Mouse (Mus musculus): ENCODE data around the gene Lpxn.

The Lpxn gene

GRCm38 (mm10) chr19:12795511-12796327 lies at the start of gene Lpxn, which contains the start of gene Zfp91:
Gene Lpxn (plus strand): TSS chr19:12796193.
Gene Zfp91 (minus strand): TSS chr19:12796126.
- peak; percentile 100 for DNase-seq (ENCODE audit: low read depth, low spot score)

GRCm38 (mm10) chr19:12756286-12756685 lies 39.7 kb upstream of the Lpxn start:
- no peak for DNase-seq (ENCODE audit: low read depth, low spot score)

GRCm38 (mm10) chr19:12758936-12759478 lies 37.0 kb upstream of the Lpxn start:
- no peak for DNase-seq (ENCODE audit: low read depth, low spot score)

GRCm38 (mm10) chr19:12759656-12760055 lies 36.3 kb upstream of the Lpxn start:
- peak; percentile 81 for DNase-seq (ENCODE audit: low read depth, low spot score)

GRCm38 (mm10) chr19:12762212-12763130 lies 33.5 kb upstream of the Lpxn start:
- no peak for DNase-seq (ENCODE audit: low read depth, low spot score)

GRCm38 (mm10) chr19:12765308-12765707 lies 30.7 kb upstream of the Lpxn start, which contains the start of gene Cntf:
Gene Cntf (minus strand): TSS chr19:12765632.
- no peak for DNase-seq (ENCODE audit: low read depth, low spot score)

- DNase-seq (ENCODE audit: low read depth, low spot score): peak; percentile 35
Observed at GRCm38 (mm10) chr19:12770888-12771287, 25.1 kb upstream of the Lpxn start.

- DNase-seq (ENCODE audit: low read depth, low spot score): no peak
Observed at GRCm38 (mm10) chr19:12780437-12780836, 15.6 kb upstream of the Lpxn start.

- peak; percentile 64 for DNase-seq (ENCODE audit: low read depth, low spot score)
Observed at GRCm38 (mm10) chr19:12786803-12787395, 9.1 kb upstream of the Lpxn start.

GRCm38 (mm10) chr19:12787721-12788120 lies 8.3 kb upstream of the Lpxn start:
- peak; percentile 43 for DNase-seq (ENCODE audit: low read depth, low spot score)

GRCm38 (mm10) chr19:12792374-12792773 lies 3.6 kb upstream of the Lpxn start:
- DNase-seq (ENCODE audit: low read depth, low spot score): no peak

- DNase-seq (ENCODE audit: low read depth, low spot score): peak; percentile 94
Observed at GRCm38 (mm10) chr19:12794056-12795044, 1.6 kb upstream of the Lpxn start.

- no peak for DNase-seq (ENCODE audit: low read depth, low spot score)
Observed at GRCm38 (mm10) chr19:12795110-12795509, 883 bp upstream of the Lpxn start.

GRCm38 (mm10) chr19:12796328-12796931 lies 437 bp downstream of the Lpxn start:
- DNase-seq (ENCODE audit: low read depth, low spot score): peak; percentile 80

GRCm38 (mm10) chr19:12797071-12797470 lies 1.1 kb downstream of the Lpxn start:
- DNase-seq (ENCODE audit: low read depth, low spot score): peak; percentile 84

GRCm38 (mm10) chr19:12798404-12798803 lies 2.4 kb downstream of the Lpxn start:
- DNase-seq (ENCODE audit: low read depth, low spot score): peak; percentile 13

GRCm38 (mm10) chr19:12799081-12799480 lies 3.1 kb downstream of the Lpxn start:
- no peak for DNase-seq (ENCODE audit: low read depth, low spot score)

- DNase-seq (ENCODE audit: low read depth, low spot score): no peak
Observed at GRCm38 (mm10) chr19:12800621-12801020, 4.6 kb downstream of the Lpxn start.

GRCm38 (mm10) chr19:12801046-12801445 lies 5.1 kb downstream of the Lpxn start:
- peak; percentile 16 for DNase-seq (ENCODE audit: low read depth, low spot score)

- peak; percentile 91 for DNase-seq (ENCODE audit: low read depth, low spot score)
Observed at GRCm38 (mm10) chr19:12802830-12803229, 6.8 kb downstream of the Lpxn start.

All from brain, adult 2 months (tissue).